Mouse (Mus musculus) testis, adult 2 months (tissue): Measurements from ENCODE around the gene Ylpm1.

Source experiments
- CTCF ChIP-seq: fragments of 200-500 bp; IDR thresholded peaks from 2 replicates; pipeline ENCODE4 v1.5.1; 2012; ENCODE audit warnings: low read depth, mild to moderate bottlenecking, inconsistent platforms, low read length, moderate library complexity; ENCODE audit not compliant: control insufficient read depth, insufficient read depth, insufficient replicate concordance
- POLR2A ChIP-seq: fragments of 200-500 bp; IDR thresholded peaks from 2 replicates; pipeline ENCODE4 v1.6.1; 2012; ENCODE audit warnings: low read depth, mild to moderate bottlenecking, inconsistent platforms, low read length, moderate library complexity; ENCODE audit not compliant: control insufficient read depth

DNA sequence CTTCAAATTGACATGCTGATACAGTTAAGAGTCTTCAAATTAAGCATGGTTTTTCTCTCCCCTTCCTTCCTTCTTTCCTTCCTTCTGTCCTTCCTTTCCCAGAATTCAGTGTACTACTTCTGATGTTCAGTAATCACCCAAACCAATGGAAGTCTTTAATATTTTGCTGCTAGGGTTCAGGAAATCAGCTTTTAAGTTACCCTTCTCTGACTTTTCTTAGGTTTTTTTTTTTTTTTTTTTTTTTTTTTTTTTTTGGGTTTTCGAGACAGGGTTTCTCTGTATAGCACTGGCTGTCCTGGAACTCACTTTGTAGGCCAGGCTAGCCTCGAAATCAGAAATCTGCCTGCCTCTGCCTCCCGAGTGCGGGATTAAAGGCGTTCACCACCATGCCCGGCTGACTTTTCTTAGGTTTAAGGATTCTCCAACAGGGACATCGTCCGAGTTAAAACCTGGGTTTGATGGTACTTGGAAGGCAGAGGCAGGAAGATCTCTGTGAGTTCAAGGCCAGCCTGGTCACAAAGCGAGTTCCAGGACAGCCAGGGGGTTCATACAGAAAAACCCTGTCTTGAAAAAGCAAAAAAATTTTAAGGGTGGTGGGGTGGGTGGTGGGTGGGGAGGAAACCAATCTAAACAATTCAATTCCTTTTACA, 884 bp upstream of the Ylpm1 start:
- TF ChIP-seq CTCF = no peak
- TF ChIP-seq POLR2A = no peak
